Mouse (Mus musculus) heart, embryonic 11.5 days (tissue): Measurements from ENCODE around the gene Nek8. TPM values are rescaled to one million over a fixed set of nuclear protein-coding genes. Genes with fewer than 3 reads are reported as not detected.

Experiments
- ATAC-seq: fragments of 200-750 bp; cut with Nextera tagmentation; replicated peaks from 2 replicates; pipeline ENCODE4 v1.8.0; 2017; ENCODE audit warnings: moderate library complexity; ENCODE audit not compliant: insufficient number of reproducible peaks, low FRiP score, low TSS enrichment
- H3K27ac ChIP-seq: fragments of 300-500 bp; sonication (generic); 2 replicates; pipeline ENCODE4 v1.5.1; 2014; ENCODE audit warnings: mild to moderate bottlenecking, low read depth, low read length
- H3K27me3 ChIP-seq: fragments of 300-500 bp; sonication (generic); 2 replicates; pipeline ENCODE4 v1.6.1; 2014; ENCODE audit warnings: mild to moderate bottlenecking, low read length, mixed read lengths; ENCODE audit not compliant: control insufficient read depth, insufficient read depth
- H3K36me3 ChIP-seq: fragments of 300-500 bp; sonication (generic); 2 replicates; pipeline ENCODE4 v1.6.1; 2014; ENCODE audit warnings: mild to moderate bottlenecking, low read length, moderate library complexity, mixed read lengths; ENCODE audit not compliant: control insufficient read depth, insufficient read depth
- H3K4me1 ChIP-seq: fragments of 300-500 bp; sonication (generic); 2 replicates; pipeline ENCODE4 v1.6.1; 2014; ENCODE audit warnings: low read length; ENCODE audit not compliant: control insufficient read depth, insufficient read depth
- H3K4me2 ChIP-seq: fragments of 300-500 bp; sonication (generic); 2 replicates; pipeline ENCODE4 v1.6.1; 2014; ENCODE audit warnings: mild to moderate bottlenecking, moderate library complexity
- H3K4me3 ChIP-seq: fragments of 300-500 bp; sonication (generic); 2 replicates; pipeline ENCODE4 v1.5.1; 2014; ENCODE audit warnings: low read depth, low read length
- H3K9ac ChIP-seq: fragments of 300-500 bp; sonication (generic); 2 replicates; pipeline ENCODE4 v1.6.1; 2014; ENCODE audit warnings: mild to moderate bottlenecking, low read depth, low read length, moderate library complexity
- H3K9me3 ChIP-seq: fragments of 300-500 bp; sonication (generic); replicated peaks from 2 replicates; pipeline ENCODE4 v1.6.1; 2016; ENCODE audit warnings: low read length; ENCODE audit not compliant: control insufficient read depth
- WGBS: fragments of 180-500 bp; shearing (Covaris S2); extraction: QIAGEN DNeasy Blood & Tissue Kit; methylation state at CpG from one replicate; pipeline ENCODE4 v1.1.7; 2014; ENCODE audit not compliant: insufficient replicate concordance; 5-methylcytosine and 5-hydroxymethylcytosine counted together
- polyA plus RNA-seq: library from polyadenylated mRNA; unstranded; fragments of >200 nt; fragmentation: Nextera tagmentation; extraction: Ambion mirVana; gene quantifications from 2 replicates; pipeline ENCODE4 v1.2.1, GENCODE M21; 2014

The Nek8 gene
- polyA plus RNA-seq, 1 experiment from 2014 or later = 9.9 TPM

DNA sequence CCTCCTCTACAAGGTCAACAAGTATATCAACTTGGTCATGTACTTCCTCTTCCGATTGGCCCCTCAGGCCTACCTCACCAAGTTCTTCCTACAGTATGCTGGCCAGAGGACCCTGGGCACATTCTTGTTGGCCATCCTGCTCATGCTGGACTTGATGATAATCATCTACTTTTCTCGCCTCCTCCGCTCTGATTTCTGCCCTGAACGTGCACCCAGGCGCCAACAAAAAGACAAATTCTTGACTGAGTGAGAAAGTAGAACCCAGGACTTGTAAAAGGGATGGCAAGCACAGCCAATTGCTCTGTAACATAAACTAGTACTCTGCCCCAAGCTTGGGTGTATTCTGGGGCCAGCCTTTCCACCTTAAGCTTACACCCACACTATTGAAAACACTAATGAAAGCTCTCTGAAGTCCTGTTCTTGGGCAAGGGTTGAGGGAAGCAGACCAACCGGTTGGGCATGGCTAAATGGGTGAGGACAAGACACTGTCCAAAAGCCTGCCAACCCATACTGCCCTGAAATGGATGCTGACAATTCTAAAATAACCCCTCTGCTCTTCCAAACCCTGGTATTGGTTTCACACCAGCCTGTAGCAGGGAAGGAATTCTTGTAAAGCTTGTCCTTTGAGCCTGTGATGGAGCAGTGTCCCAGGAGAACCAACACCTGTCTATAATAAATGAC lies 3.7 kb upstream of the Nek8 start:
- H3K27ac ChIP-seq = peak overlapping the region; percentile 5; the same call in 1 of the 2 replicates
- H3K9me3 ChIP-seq = no peaks in the 10 kb centered on the region
- no peaks in the 10 kb centered on the region for H3K27me3 ChIP-seq
- H3K4me3 ChIP-seq = peak overlapping the region; percentile 69; the same call in 1 of the 2 replicates
- no peak for ATAC-seq
- WGBS = 64% methylated on average over 6 of the region's 6 CpGs
- H3K4me1 ChIP-seq = peaks cover 38% of the 10 kb centered on the region
- no peak overlapping the region; the same call in 1 of the 2 replicates for H3K9ac ChIP-seq
- peak overlapping the region; percentile 91 for H3K4me2 ChIP-seq
- H3K36me3 ChIP-seq = peaks cover 22% of the 10 kb centered on the region

DNA sequence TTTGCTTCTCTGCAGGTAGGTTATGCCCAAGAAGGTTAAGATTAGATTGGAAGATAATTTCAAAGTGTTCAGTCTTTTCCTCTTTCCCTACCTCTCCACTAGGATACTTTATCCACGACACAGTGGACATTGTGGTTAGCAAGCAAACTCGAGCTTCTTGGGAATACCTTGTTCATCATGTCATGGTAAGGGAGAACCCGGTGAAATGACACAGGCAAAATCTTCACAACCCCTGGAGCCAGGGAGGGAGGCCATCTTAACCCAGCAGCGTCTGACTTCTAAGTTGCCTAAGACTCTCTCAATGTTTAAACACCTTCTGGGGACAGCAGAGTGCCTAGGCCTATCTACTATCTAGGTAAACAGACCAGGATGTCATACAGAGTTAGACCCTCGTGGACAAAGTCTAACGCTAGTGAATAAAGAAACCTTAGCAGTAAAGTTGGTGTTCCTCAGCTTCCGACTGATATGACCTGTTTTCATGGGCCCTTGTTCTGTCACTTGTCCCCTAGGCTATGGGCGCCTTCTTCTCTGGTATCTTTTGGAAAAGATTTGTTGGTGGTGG lies 3.0 kb upstream of the Nek8 start:
- no peaks in the 10 kb centered on the region for H3K27me3 ChIP-seq
- peaks cover 38% of the 10 kb centered on the region for H3K4me1 ChIP-seq
- peaks cover 22% of the 10 kb centered on the region for H3K36me3 ChIP-seq
- peak overlapping the region; percentile 80; the same call in 1 of the 2 replicates for H3K9ac ChIP-seq
- peak overlapping the region; percentile 97 for H3K27ac ChIP-seq
- H3K4me2 ChIP-seq = peak overlapping the region; percentile 91
- H3K4me3 ChIP-seq = peak overlapping the region; percentile 69
- no peak for ATAC-seq
- no peaks in the 10 kb centered on the region for H3K9me3 ChIP-seq
- 30% methylated on average over 8 of the region's 8 CpGs for WGBS

GRCm38 (mm10) chr11:78178859-78179437 lies 2.5 kb upstream of the Nek8 start:
- H3K27ac ChIP-seq = peak overlapping the region; percentile 97
- H3K36me3 ChIP-seq = peaks cover 22% of the 10 kb centered on the region
- peak overlapping the region; percentile 91 for H3K4me2 ChIP-seq
- peak overlapping the region; percentile 80 for H3K9ac ChIP-seq
- no peaks in the 10 kb centered on the region for H3K27me3 ChIP-seq
- no peaks in the 10 kb centered on the region for H3K9me3 ChIP-seq
- peaks cover 36% of the 10 kb centered on the region for H3K4me1 ChIP-seq
- peak; percentile 3; the same call in 1 of the 2 replicates for ATAC-seq
- peak overlapping the region; percentile 69 for H3K4me3 ChIP-seq
- 1% methylated on average over 29 of the region's 29 CpGs for WGBS

DNA sequence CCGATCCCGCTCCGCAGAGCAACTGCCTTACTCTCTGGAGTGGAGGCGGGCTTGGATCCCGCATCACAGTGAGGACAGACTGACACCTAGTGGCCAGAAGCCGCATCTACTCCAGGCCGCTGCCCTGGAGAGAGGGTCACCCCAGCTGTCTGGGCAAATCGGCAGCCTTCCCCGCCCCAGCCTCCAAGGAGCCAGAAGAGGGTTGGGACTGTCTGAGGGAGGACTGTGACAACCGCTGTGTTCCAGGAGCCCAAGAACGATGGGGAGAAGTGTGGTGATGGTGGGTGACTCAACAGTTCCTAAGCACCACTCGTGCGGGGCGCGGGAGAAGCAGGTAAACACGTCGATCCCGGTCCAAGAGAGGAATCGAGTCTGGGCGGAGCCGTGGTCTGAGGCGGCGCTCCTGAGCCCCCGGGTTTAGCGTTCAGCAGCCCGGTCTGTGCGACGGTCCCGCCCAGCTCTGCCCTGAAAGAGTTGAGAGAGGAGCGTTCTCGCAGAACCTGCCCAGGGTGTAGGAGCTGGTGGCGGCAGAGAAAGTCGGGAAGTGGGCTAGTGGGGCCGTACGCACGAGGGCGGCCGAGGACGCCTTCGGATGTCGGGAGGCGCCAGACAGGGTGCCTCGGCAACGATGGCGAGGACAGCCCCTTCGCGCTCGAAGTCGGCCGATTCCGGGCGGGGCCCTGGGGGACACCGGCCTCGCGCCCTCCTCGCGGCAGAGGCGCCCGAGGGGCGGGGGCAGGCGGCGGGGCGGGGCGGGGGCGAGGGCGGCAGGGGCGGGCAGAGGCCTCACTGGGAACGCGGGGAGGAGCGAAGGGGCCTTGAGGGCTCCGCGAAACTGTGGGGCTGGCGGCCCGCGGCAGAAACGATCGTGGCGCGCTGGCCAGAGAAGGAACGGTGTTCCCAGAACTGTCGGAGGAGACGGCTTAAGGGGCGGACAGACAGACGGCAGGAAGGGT lies 1.7 kb upstream of the Nek8 start:
- Histone ChIP-seq H3K36me3 (peaks cover 22% of the 10 kb centered on the region), H3K9me3 (no peaks in the 10 kb centered on the region), H3K4me1 (peaks cover 34% of the 10 kb centered on the region), H3K9ac (peak overlapping the region; percentile 80), H3K27ac (peak overlapping the region; percentile 97), H3K4me2 (peak overlapping the region; percentile 91), H3K4me3 (peak overlapping the region; percentile 69), H3K27me3 (no peaks in the 10 kb centered on the region)
- peak; percentile 81 for ATAC-seq
- under 1% methylated on average over 63 of the region's 84 CpGs for WGBS

GRCm38 (mm10) chr11:78177437-78177836 lies 962 bp upstream of the Nek8 start:
- peak overlapping the region; percentile 80 for H3K9ac ChIP-seq

GRCm38 (mm10) chr11:78176905-78177331 lies 443 bp upstream of the Nek8 start:
- ATAC-seq = no peak
- WGBS = under 1% methylated on average over 23 of the region's 23 CpGs
- Histone ChIP-seq H3K9me3 (no peaks in the 10 kb centered on the region), H3K27ac (peak overlapping the region; percentile 97), H3K27me3 (no peaks in the 10 kb centered on the region), H3K4me1 (peaks cover 27% of the 10 kb centered on the region), H3K4me2 (peak overlapping the region; percentile 91), H3K9ac (peak overlapping the region; percentile 80), H3K36me3 (peaks cover 21% of the 10 kb centered on the region), H3K4me3 (peak overlapping the region; percentile 69)

More at GRCm38 (mm10) chr11:78177437-78177836, 962 bp upstream of the Nek8 start:
- 2% methylated on average over 10 of the region's 10 CpGs for WGBS
- peaks cover 33% of the 10 kb centered on the region for H3K4me1 ChIP-seq
- H3K36me3 ChIP-seq = peaks cover 22% of the 10 kb centered on the region
- peak overlapping the region; percentile 69 for H3K4me3 ChIP-seq
- no peaks in the 10 kb centered on the region for H3K9me3 ChIP-seq
- peak overlapping the region; percentile 97 for H3K27ac ChIP-seq
- peak overlapping the region; percentile 91 for H3K4me2 ChIP-seq
- H3K27me3 ChIP-seq = no peaks in the 10 kb centered on the region
- no peak for ATAC-seq

- H3K4me2 ChIP-seq = peak overlapping the region; percentile 91
- peak overlapping the region; percentile 69 for H3K4me3 ChIP-seq
- peaks cover 23% of the 10 kb centered on the region for H3K4me1 ChIP-seq
- H3K9ac ChIP-seq = peak overlapping the region; percentile 80
- peak overlapping the region; percentile 97; the same call in 1 of the 2 replicates for H3K27ac ChIP-seq
- WGBS = 2% methylated on average over 9 of the region's 10 CpGs
- no peaks in the 10 kb centered on the region for H3K27me3 ChIP-seq
- no peak for ATAC-seq
- no peaks in the 10 kb centered on the region for H3K9me3 ChIP-seq
- peaks cover 15% of the 10 kb centered on the region for H3K36me3 ChIP-seq
Observed at GRCm38 (mm10) chr11:78175771-78176401, 589 bp downstream of the Nek8 start.
